Mouse (Mus musculus): ENCODE measurements around the gene Gpr18.

DNA sequence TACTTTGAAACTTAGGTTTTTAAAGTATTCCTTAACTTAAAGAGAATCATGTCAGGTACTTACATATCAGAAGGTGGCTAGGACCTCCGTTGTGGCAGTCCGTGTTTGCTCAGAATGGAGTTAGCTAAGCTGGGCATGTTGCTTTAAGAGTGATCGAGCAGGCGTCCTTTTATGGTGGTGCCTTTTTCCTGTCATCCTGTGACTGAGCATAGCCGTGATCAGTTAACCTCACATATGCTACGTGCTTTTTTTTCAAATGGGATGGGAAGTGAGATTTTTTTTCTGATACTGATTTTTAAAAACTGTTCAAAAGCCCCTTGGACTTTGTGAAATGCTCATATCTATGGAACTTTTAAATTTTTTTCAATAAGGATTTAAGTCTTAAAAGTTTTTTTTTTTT is 49.4 kb upstream of the Gpr18 start, which contains the start of gene Gpr183:
- TF ChIP-seq GATA1 (IDR thresholded peaks at IDR 0.05; ENCODE audit: low read length) (no peak), TAL1 (IDR thresholded peaks at IDR 0.05; ENCODE audit: low read length) (no peak)
